Mouse (Mus musculus): ENCODE measurements at regions not wholly inside any gene's neighbourhood (a gene's known extent, or its start where the extent isn't known, plus 50 kb on each side); places are given as distances from the start of the nearest gene placed in this dataset.

GRCm38 (mm10) chr8:115402471-115403197 is 305.0 kb downstream of the Maf start:
- intact Hi-C loops (cut with DNase I; ENCODE audit: low total_unique reads) = loop anchor here (5.0 kb wide), 1 partner anchor 305 kb away; the partner anchor contains the start of gene Maf
- DNase-seq = peak; percentile 24
